Mouse (Mus musculus) CH12.LX (cell line): ENCODE data around the gene Il18.

Experiments used
- CHD2 ChIP-seq: IDR thresholded peaks from 2 replicates; pipeline ENCODE4 v1.6.1; 2011; ENCODE audit warnings: low read length, improper control_type of control experiment
- EP300 ChIP-seq: IDR thresholded peaks from 2 replicates; pipeline ENCODE4 v1.6.1; 2011; ENCODE audit warnings: low read length, improper control_type of control experiment
- MAZ ChIP-seq: IDR thresholded peaks from 2 replicates; pipeline ENCODE4 v1.6.1; 2012; ENCODE audit warnings: low read depth, mild to moderate bottlenecking, inconsistent platforms, low read length, improper control_type of control experiment, moderate library complexity
- POLR2A ChIP-seq: IDR thresholded peaks from 2 replicates; pipeline ENCODE4 v1.6.1; 2011; ENCODE audit warnings: low read depth, mild to moderate bottlenecking, improper control_type of control experiment, low read length
- USF2 ChIP-seq: conservative IDR thresholded peaks from 2 replicates; pipeline ENCODE4 v1.6.1; 2011; ENCODE audit warnings: low read depth, low read length, improper control_type of control experiment

- no peak; the same call in 1 of the 2 replicates for TF ChIP-seq POLR2A
- TF ChIP-seq CHD2: no peak
- TF ChIP-seq EP300: no peak
- TF ChIP-seq USF2: no peak
- no peak for TF ChIP-seq MAZ
Measured at GRCm38 (mm10) chr9:50604338-50604737, 49.7 kb downstream of the Il18 start.
